Comparison of ENCODE assay signal across 8 mouse cellular contexts in the genomic region with DNA sequence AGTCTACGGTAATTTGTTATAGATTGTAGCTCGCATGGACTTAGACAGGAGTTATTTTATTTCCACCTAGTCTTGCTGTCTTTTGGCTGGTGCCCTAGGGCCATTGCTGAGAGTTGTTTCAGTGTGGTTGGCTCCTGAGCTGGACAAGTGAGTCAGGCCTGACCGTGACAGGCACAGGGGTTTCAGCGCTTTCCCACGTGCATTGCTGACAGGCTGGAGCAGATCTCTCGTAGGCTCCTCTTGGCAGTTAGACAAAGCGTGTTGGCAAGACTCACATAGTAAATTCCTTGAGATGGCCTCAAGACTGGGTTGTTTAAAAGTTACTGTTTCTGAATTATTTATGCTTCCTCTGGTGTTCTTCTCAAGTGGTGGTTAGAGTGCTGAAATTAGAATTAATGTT.
DNase-seq lines count a peak whose midpoint lies in the region; ATAC-seq and TF ChIP-seq lines count a peak whose summit lies in the region.

No protein-coding gene starts in this region.

- no peak overlapping the region for H3K9ac ChIP-seq in limb, embryonic 14.5 days (ENCODE audit: low read depth, low read length, severe bottlenecking)
- no peak overlapping the region for H3K9ac ChIP-seq in heart, postnatal 0 days (replicated peaks; ENCODE audit: low read depth, low read length)
- H3K9ac ChIP-seq in stomach, postnatal 0 days (ENCODE audit: low read length) = no peak overlapping the region

- 58% methylated on average over 7 of the region's 7 CpGs for WGBS in limb, embryonic 14.5 days
- WGBS in limb, embryonic 10.5 days = 83% methylated on average over 7 of the region's 7 CpGs
- 33% methylated on average over 7 of the region's 7 CpGs for WGBS in heart, postnatal 0 days
- 31% methylated on average over 7 of the region's 7 CpGs for WGBS in stomach, postnatal 0 days
- 91% methylated on average over 7 of the region's 7 CpGs for WGBS in thymus, adult 2 months

- no peak for TF ChIP-seq EP300 in heart, postnatal 0 days (IDR thresholded peaks at IDR 0.05; ENCODE audit: low read depth)
- no peak for TF ChIP-seq EP300 in stomach, postnatal 0 days (optimal IDR thresholded peaks at IDR 0.05)

- intact Hi-C loops in left cerebral cortex, postnatal 25 days (cut with DNase I) = loop anchor here (5.0 kb wide), 1 partner anchor 40 kb away; no protein-coding TSS in a partner anchor

- no peaks in the 10 kb centered on the region for H3K9me3 ChIP-seq in limb, embryonic 14.5 days (ENCODE audit: control insufficient read depth, low read length)
- H3K9me3 ChIP-seq in limb, embryonic 10.5 days (replicated peaks) = no peaks in the 10 kb centered on the region
- no peaks in the 10 kb centered on the region for H3K9me3 ChIP-seq in heart, postnatal 0 days (replicated peaks; ENCODE audit: control insufficient read depth, low read length)
- no peaks in the 10 kb centered on the region for H3K9me3 ChIP-seq in stomach, postnatal 0 days (ENCODE audit: control insufficient read depth, low read length)

- ATAC-seq in limb, embryonic 14.5 days (ENCODE audit: low FRiP score, low read depth) = no peak
- ATAC-seq in cerebellum, adult (ENCODE audit: insufficient number of reproducible peaks, low FRiP score, low TSS enrichment) = peak; percentile 69
- peak; percentile 60 for ATAC-seq in heart, postnatal 0 days (ENCODE audit: insufficient read depth, low read depth)
- peak; percentile 56; the same call in 1 of the 2 replicates for ATAC-seq in stomach, postnatal 0 days (ENCODE audit: low FRiP score, low TSS enrichment)

- no peak for TF ChIP-seq POLR2A in limb, embryonic 14.5 days (IDR thresholded peaks at IDR 0.05; ENCODE audit: borderline replicate concordance, extremely low read depth, insufficient read depth, insufficient read length)
- no peak for TF ChIP-seq POLR2A in thymus, adult 2 months (IDR thresholded peaks at IDR 0.05; ENCODE audit: control insufficient read depth, extremely low read depth, insufficient read depth, low read length, poor library complexity)

- no peak overlapping the region for H3K4me3 ChIP-seq in limb, embryonic 14.5 days (replicated peaks; ENCODE audit: low read length)
- no peak overlapping the region for H3K4me3 ChIP-seq in limb, embryonic 10.5 days
- H3K4me3 ChIP-seq in heart, postnatal 0 days (ENCODE audit: low read depth, low read length) = no peak overlapping the region
- H3K4me3 ChIP-seq in stomach, postnatal 0 days (ENCODE audit: low read depth, low read length) = no peak overlapping the region
- no peak overlapping the region for H3K4me3 ChIP-seq in thymus, adult 2 months (ENCODE audit: control insufficient read depth, insufficient read depth, low read length)

- peaks cover 10% of the 10 kb centered on the region for H3K4me1 ChIP-seq in limb, embryonic 14.5 days (ENCODE audit: control insufficient read depth, insufficient read depth, low read length)
- no peaks in the 10 kb centered on the region for H3K4me1 ChIP-seq in limb, embryonic 10.5 days
- peaks cover 11% of the 10 kb centered on the region for H3K4me1 ChIP-seq in heart, postnatal 0 days (ENCODE audit: control insufficient read depth, insufficient read depth)
- 0 out of 2 replicates have a peak, but pooled peaks cover 2% of the 10 kb centered on the region for H3K4me1 ChIP-seq in stomach, postnatal 0 days (replicated peaks; ENCODE audit: control insufficient read depth, insufficient read depth)
- H3K4me1 ChIP-seq in thymus, adult 2 months (replicated peaks; ENCODE audit: control insufficient read depth, insufficient read depth, low read length) = peaks cover 34% of the 10 kb centered on the region

- no peak overlapping the region for H3K27ac ChIP-seq in limb, embryonic 14.5 days (replicated peaks; ENCODE audit: low read depth, low read length)
- H3K27ac ChIP-seq in limb, embryonic 10.5 days = no peak overlapping the region
- 0 out of 2 replicates have a peak overlapping the region, but pooled peaks have one; percentile 4 for H3K27ac ChIP-seq in heart, postnatal 0 days (ENCODE audit: low read depth)
- H3K27ac ChIP-seq in stomach, postnatal 0 days (replicated peaks) = no peak overlapping the region
- no peak overlapping the region for H3K27ac ChIP-seq in thymus, adult 2 months (ENCODE audit: control insufficient read depth, insufficient read depth, low read length)

- TF ChIP-seq CTCF in heart, postnatal 0 days (IDR thresholded peaks at IDR 0.05; ENCODE audit: low read depth) = no peak
- TF ChIP-seq CTCF in stomach, postnatal 0 days (IDR thresholded peaks at IDR 0.05; ENCODE audit: low read depth) = no peak
- TF ChIP-seq CTCF in thymus, adult 2 months (IDR thresholded peaks at IDR 0.05; ENCODE audit: borderline replicate concordance, control insufficient read depth, extremely low read depth, insufficient read depth, low read length, poor library complexity) = no peak

- H3K4me2 ChIP-seq in limb, embryonic 14.5 days (replicated peaks; ENCODE audit: low read depth, low read length, severe bottlenecking) = no peak overlapping the region
- no peak overlapping the region for H3K4me2 ChIP-seq in heart, postnatal 0 days (ENCODE audit: low read depth, low read length)
- no peak overlapping the region for H3K4me2 ChIP-seq in stomach, postnatal 0 days (replicated peaks; ENCODE audit: low read depth)

- no peaks in the 10 kb centered on the region for H3K27me3 ChIP-seq in limb, embryonic 14.5 days (ENCODE audit: control insufficient read depth, insufficient read depth, low read length)
- no peaks in the 10 kb centered on the region for H3K27me3 ChIP-seq in limb, embryonic 10.5 days (ENCODE audit: low read depth, poor library complexity, severe bottlenecking)
- H3K27me3 ChIP-seq in heart, postnatal 0 days (ENCODE audit: control insufficient read depth, insufficient read depth, low read length) = no peaks in the 10 kb centered on the region
- no peaks in the 10 kb centered on the region for H3K27me3 ChIP-seq in stomach, postnatal 0 days (ENCODE audit: control insufficient read depth, insufficient read depth, low read length)
- no peaks in the 10 kb centered on the region for H3K27me3 ChIP-seq in thymus, adult 2 months (ENCODE audit: control insufficient read depth, insufficient read depth, low read length)

- H3K36me3 ChIP-seq in limb, embryonic 14.5 days (ENCODE audit: control insufficient read depth, insufficient read depth, low read length) = no peaks in the 10 kb centered on the region
- no peaks in the 10 kb centered on the region for H3K36me3 ChIP-seq in limb, embryonic 10.5 days
- no peaks in the 10 kb centered on the region for H3K36me3 ChIP-seq in heart, postnatal 0 days (replicated peaks; ENCODE audit: control insufficient read depth, insufficient read depth, low read length)
- H3K36me3 ChIP-seq in stomach, postnatal 0 days (ENCODE audit: control insufficient read depth, insufficient read depth, low read length) = no peaks in the 10 kb centered on the region
- H3K36me3 ChIP-seq in thymus, adult 2 months (ENCODE audit: control insufficient read depth, insufficient read depth, low read length) = no peaks in the 10 kb centered on the region

- peak; percentile 55 for DNase-seq in limb, embryonic 14.5 days (ENCODE audit: low spot score)
- DNase-seq in limb, embryonic 10.5 days (ENCODE audit: low spot score) = no peak
- peak; percentile 50 for DNase-seq in heart, postnatal 0 days (ENCODE audit: low spot score)
- peak; percentile 43 to 90 for DNase-seq in left cerebral cortex, postnatal 25 days (ENCODE audit: low spot score in 2 of 2)
- DNase-seq in stomach, postnatal 0 days (ENCODE audit: low spot score) = peak; percentile 26
- no peak for DNase-seq in thymus, adult 2 months
- DNase-seq in embryo, embryonic 10.5 days (ENCODE audit: low spot score) = no peak

Comparison
In these comparisons a context has a peak if more than half of its experiments do, and no peak if none do; other contexts are left out.
1. DNase-seq: peak in limb, embryonic 14.5 days (single experiment), heart, postnatal 0 days (single experiment), left cerebral cortex, postnatal 25 days (2 of 2) and stomach, postnatal 0 days (single experiment); none in limb, embryonic 10.5 days (single experiment), thymus, adult 2 months (single experiment) and embryo, embryonic 10.5 days (single experiment).